Mouse (Mus musculus): Measurements from ENCODE around the gene Insl5. TPM values are rescaled to one million over a fixed set of nuclear protein-coding genes. Genes with fewer than 3 reads are reported as not detected.

Insl5 gene
- polyA plus RNA-seq, 1 experiment from 2014 or later, result not detected

DNA sequence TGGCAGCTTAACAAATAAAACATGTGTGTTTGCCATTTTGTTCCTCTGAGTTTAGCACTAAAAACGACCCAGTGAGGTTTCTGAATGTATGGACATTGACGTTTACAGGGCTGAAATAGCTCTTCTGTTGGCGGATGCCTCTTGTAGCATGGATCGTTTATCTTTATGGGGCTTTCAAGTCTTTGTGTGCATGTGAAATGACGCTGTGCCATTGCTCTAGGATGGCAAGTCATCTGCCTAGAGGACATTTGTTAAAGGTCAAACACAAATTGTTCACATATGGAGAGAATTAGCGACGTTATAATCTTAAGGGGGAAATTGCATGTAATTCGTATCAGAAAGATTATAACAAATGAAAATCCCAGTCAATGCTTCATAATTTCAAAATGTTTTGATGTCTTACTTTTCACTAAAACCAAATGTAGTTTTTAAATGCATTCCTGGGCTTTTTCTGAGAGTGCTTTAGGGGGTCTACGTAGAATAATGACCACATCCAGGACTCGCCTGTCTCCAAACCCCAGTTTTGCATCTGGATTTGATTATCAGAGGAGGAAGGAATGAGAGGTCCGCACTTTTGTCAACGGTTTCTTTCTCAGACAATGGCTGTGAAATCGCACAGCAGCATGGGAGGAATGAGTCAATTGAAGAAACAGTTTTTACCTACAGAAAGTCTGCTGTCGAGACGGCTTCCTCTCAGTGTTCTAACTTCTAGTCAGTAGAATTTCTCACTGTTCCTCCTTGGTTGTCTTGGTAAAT is 21.3 kb downstream of the Insl5 start:
- Histone ChIP-seq H3K9me3 (replicated peaks; ENCODE audit: control insufficient read depth, low read length) (no peaks in the 10 kb centered on the region), H3K4me3 (ENCODE audit: low read depth, low read length) (no peak overlapping the region), H3K36me3 (ENCODE audit: control insufficient read depth, insufficient read depth) (no peaks in the 10 kb centered on the region), H3K4me2 (ENCODE audit: low read depth, low read length) (no peak overlapping the region), H3K27ac (ENCODE audit: low read length) (no peak overlapping the region), H3K9ac (ENCODE audit: low read depth, low read length) (no peak overlapping the region), H3K27me3 (ENCODE audit: control insufficient read depth, insufficient read depth, low read depth, low read length) (no peaks in the 10 kb centered on the region), H3K4me1 (ENCODE audit: control insufficient read depth, low read depth, low read length) (no peaks in the 10 kb centered on the region)
- ATAC-seq (ENCODE audit: low read depth), result no peak
- 66% methylated on average over 15 of the region's 15 CpGs for WGBS (ENCODE audit: insufficient replicate concordance)

DNA sequence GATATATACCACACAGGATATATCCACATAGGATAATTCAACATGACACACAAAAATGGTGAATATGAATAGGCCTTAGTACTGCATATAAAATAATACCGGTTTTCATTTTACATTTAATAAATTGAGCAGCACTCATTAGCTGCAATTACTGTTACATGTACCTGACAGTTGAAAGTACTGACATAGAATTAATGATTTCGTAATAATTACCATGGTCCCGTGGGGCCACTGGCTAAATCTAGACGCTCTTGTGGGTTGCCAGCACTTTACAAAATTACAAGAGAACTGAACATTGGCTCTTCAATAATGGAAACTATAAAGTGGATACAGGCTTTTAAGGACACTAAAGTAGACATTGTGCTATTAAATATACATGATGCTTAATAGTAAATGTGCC is 22.0 kb downstream of the Insl5 start:
- H3K9me3 ChIP-seq (replicated peaks; ENCODE audit: control insufficient read depth, low read length), result no peaks in the 10 kb centered on the region
- WGBS (ENCODE audit: insufficient replicate concordance), result 67% methylated on average over 4 of the region's 4 CpGs
- no peak overlapping the region for H3K4me3 ChIP-seq (ENCODE audit: low read depth, low read length)
- ATAC-seq (ENCODE audit: low read depth), result no peak
- H3K4me1 ChIP-seq (ENCODE audit: control insufficient read depth, low read depth, low read length), result no peaks in the 10 kb centered on the region
- H3K27me3 ChIP-seq (ENCODE audit: control insufficient read depth, insufficient read depth, low read depth, low read length), result no peaks in the 10 kb centered on the region
- H3K27ac ChIP-seq (ENCODE audit: low read length), result no peak overlapping the region
- no peak overlapping the region for H3K4me2 ChIP-seq (ENCODE audit: low read depth, low read length)
- no peak overlapping the region for H3K9ac ChIP-seq (ENCODE audit: low read depth, low read length)
- no peaks in the 10 kb centered on the region for H3K36me3 ChIP-seq (ENCODE audit: control insufficient read depth, insufficient read depth)

DNA sequence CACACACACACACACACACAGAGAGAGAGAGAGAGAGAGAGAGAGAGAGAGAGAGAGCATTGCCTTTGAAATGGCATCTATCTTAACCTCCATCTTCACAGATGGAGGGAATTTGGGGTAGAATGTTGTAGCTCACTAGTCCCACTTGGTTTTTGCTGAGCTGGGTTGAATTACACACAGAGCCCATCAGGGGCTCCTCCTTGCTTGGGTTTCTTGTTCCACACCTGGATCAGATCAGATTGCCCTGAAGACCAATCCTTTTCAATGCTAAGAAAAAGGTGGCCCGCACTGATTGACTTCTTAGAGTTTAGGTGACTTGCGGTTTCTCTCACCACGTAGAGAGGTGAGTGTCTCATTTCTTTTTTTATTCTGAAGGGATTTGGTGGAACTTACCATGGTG is 35.0 kb downstream of the Insl5 start:
- Histone ChIP-seq H3K27ac (ENCODE audit: low read length) (no peak overlapping the region), H3K9ac (ENCODE audit: low read depth, low read length) (no peak overlapping the region), H3K4me2 (ENCODE audit: low read depth, low read length) (no peak overlapping the region), H3K4me3 (ENCODE audit: low read depth, low read length) (no peak overlapping the region), H3K9me3 (replicated peaks; ENCODE audit: control insufficient read depth, low read length) (no peaks in the 10 kb centered on the region), H3K27me3 (ENCODE audit: control insufficient read depth, insufficient read depth, low read depth, low read length) (no peaks in the 10 kb centered on the region), H3K4me1 (ENCODE audit: control insufficient read depth, low read depth, low read length) (no peaks in the 10 kb centered on the region), H3K36me3 (ENCODE audit: control insufficient read depth, insufficient read depth) (no peaks in the 10 kb centered on the region)
- ATAC-seq (ENCODE audit: low read depth), result no peak
- 77% methylated on average over 3 of the region's 3 CpGs for WGBS (ENCODE audit: insufficient replicate concordance)

DNA sequence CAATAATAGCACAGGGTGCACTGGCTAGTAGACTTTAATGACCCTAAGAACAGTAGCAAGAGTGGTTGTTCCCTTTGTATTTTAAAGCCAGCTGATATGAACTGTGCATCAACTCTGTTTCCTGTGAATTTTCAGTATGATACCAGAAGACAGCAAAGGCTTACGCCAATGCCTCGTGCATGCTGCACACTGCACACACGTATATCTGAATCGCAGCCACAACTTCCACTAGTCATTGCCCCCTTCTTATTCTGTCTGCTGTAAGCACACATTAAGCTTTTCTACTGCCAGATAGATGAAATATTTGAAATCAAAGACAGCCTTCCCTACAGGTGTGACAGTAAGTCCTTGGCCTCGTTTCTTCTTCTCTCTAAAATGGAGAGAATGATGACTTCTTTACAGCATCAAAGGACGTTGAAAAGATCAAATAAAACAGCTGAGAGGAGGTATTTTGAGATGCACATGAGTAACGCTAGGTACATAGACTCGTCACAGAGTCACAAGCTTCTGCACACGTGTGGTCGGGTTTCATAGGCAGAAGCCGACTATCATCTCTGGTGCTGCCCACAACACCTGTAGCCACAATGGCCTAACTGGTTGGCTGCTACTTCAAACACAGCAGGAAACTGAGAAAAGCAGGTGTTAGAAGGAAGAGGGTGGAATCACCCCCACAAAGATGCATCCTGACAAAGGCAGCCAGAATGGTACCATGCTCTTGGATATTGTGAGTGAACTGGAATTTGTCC is 35.9 kb downstream of the Insl5 start:
- ATAC-seq (ENCODE audit: low read depth), result no peak
- no peaks in the 10 kb centered on the region for H3K36me3 ChIP-seq (ENCODE audit: control insufficient read depth, insufficient read depth)
- H3K9me3 ChIP-seq (replicated peaks; ENCODE audit: control insufficient read depth, low read length), result no peaks in the 10 kb centered on the region
- no peak overlapping the region for H3K9ac ChIP-seq (ENCODE audit: low read depth, low read length)
- H3K4me1 ChIP-seq (ENCODE audit: control insufficient read depth, low read depth, low read length), result no peaks in the 10 kb centered on the region
- no peaks in the 10 kb centered on the region for H3K27me3 ChIP-seq (ENCODE audit: control insufficient read depth, insufficient read depth, low read depth, low read length)
- no peak overlapping the region for H3K4me2 ChIP-seq (ENCODE audit: low read depth, low read length)
- WGBS (ENCODE audit: insufficient replicate concordance), result 61% methylated on average over 11 of the region's 11 CpGs
- H3K4me3 ChIP-seq (ENCODE audit: low read depth, low read length), result no peak overlapping the region
- H3K27ac ChIP-seq (ENCODE audit: low read length), result no peak overlapping the region

DNA sequence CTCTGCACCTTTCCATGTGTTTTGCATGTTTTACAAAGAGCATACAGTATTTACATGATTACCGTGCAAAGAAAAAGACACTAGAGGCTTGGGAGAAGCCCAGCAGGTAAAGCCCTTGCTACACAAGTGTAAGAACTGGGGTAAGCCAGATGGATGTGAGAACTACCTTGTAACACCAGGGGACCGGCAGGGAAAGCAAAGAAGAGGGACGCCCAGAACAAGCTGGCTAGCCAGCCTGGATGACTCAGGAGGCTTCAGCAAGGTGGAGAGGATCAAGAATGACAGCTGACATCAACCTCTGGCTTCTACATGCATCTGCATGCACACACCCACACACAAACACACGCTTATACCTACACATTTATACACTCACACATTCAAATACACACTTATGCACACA is 36.6 kb downstream of the Insl5 start:
- H3K9me3 ChIP-seq (replicated peaks; ENCODE audit: control insufficient read depth, low read length), result no peaks in the 10 kb centered on the region
- no peak overlapping the region for H3K4me3 ChIP-seq (ENCODE audit: low read depth, low read length)
- H3K27me3 ChIP-seq (ENCODE audit: control insufficient read depth, insufficient read depth, low read depth, low read length), result no peaks in the 10 kb centered on the region
- no peak for ATAC-seq (ENCODE audit: low read depth)
- no peak overlapping the region for H3K9ac ChIP-seq (ENCODE audit: low read depth, low read length)
- H3K4me1 ChIP-seq (ENCODE audit: control insufficient read depth, low read depth, low read length), result no peaks in the 10 kb centered on the region
- 54% methylated on average over 4 of the region's 4 CpGs for WGBS (ENCODE audit: insufficient replicate concordance)
- H3K36me3 ChIP-seq (ENCODE audit: control insufficient read depth, insufficient read depth), result no peaks in the 10 kb centered on the region
- no peak overlapping the region for H3K27ac ChIP-seq (ENCODE audit: low read length)
- H3K4me2 ChIP-seq (ENCODE audit: low read depth, low read length), result no peak overlapping the region

DNA sequence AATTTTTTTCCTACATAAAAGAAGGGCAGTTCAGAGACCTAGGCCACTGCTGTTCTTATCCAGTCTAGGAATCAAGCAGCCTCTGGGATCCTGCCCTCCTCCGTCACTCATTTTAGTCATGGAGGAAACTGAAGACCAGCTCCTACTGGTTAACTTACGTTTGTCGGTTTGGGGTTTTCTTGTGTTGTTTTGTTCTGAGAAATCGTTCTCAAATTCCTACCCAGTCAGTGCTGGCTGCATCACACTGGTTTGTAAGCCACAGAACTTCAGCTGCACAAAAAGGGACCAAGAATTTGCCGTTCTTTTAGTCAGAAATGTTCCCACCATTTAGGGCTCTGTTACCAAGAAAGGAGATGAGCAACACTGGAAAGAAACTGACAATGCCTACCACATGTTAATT is 37.3 kb downstream of the Insl5 start:
- Histone ChIP-seq H3K27me3 (ENCODE audit: control insufficient read depth, insufficient read depth, low read depth, low read length) (no peaks in the 10 kb centered on the region), H3K4me3 (ENCODE audit: low read depth, low read length) (no peak overlapping the region), H3K27ac (ENCODE audit: low read length) (no peak overlapping the region), H3K36me3 (ENCODE audit: control insufficient read depth, insufficient read depth) (no peaks in the 10 kb centered on the region), H3K4me1 (ENCODE audit: control insufficient read depth, low read depth, low read length) (no peaks in the 10 kb centered on the region), H3K4me2 (ENCODE audit: low read depth, low read length) (no peak overlapping the region), H3K9me3 (replicated peaks; ENCODE audit: control insufficient read depth, low read length) (no peaks in the 10 kb centered on the region), H3K9ac (ENCODE audit: low read depth, low read length) (no peak overlapping the region)
- 51% methylated on average over 5 of the region's 5 CpGs for WGBS (ENCODE audit: insufficient replicate concordance)
- no peak for ATAC-seq (ENCODE audit: low read depth)

DNA sequence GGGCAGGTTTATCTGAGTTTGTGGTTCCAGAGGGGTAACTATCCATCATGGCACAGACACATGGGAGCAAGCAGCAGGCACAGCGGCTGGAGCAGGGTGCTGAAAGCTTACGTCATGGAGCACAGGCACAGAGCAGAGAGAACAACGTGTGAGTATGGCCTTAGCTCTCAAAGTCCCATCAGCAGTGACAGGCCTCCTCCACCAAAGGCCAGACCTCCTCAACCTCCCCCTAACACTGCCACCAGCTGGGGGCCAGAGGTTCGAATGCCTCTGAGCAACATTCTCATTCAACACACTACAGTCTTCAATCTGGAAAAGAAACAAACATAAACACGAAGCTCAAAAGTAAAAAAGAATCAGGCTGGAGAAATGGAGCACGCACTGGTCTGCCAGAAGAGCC is 38.1 kb downstream of the Insl5 start:
- H3K9me3 ChIP-seq (replicated peaks; ENCODE audit: control insufficient read depth, low read length), result no peaks in the 10 kb centered on the region

DNA sequence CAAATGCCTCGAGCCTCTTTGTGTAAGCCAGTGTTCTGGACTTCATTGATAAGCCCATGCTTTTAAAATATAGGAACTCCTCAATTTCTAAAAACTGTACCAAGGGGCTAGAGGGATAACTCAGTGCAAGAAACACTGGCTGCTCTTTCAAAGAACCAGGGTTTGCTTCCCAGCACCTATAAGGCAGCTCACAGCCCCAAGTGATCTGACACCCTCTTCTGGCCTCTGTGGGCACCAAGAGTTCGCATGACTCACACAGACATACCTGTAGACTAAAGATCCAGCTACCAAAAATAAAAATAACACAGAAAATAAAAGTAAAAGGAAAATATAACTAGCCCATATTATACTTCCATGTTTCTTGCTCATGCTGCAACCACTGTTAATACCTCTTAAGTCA is 38.9 kb downstream of the Insl5 start:
- Histone ChIP-seq H3K36me3 (ENCODE audit: control insufficient read depth, insufficient read depth) (no peaks in the 10 kb centered on the region), H3K4me3 (ENCODE audit: low read depth, low read length) (no peak overlapping the region), H3K27ac (ENCODE audit: low read length) (no peak overlapping the region), H3K27me3 (ENCODE audit: control insufficient read depth, insufficient read depth, low read depth, low read length) (no peaks in the 10 kb centered on the region), H3K4me2 (ENCODE audit: low read depth, low read length) (no peak overlapping the region), H3K9me3 (replicated peaks; ENCODE audit: control insufficient read depth, low read length) (no peaks in the 10 kb centered on the region), H3K4me1 (ENCODE audit: control insufficient read depth, low read depth, low read length) (no peaks in the 10 kb centered on the region), H3K9ac (ENCODE audit: low read depth, low read length) (no peak overlapping the region)
- ATAC-seq (ENCODE audit: low read depth), result no peak
- 47% methylated on average over 2 of the region's 2 CpGs for WGBS (ENCODE audit: insufficient replicate concordance)

More for the DNA sequence above, 38.1 kb downstream of the Insl5 start:
- Histone ChIP-seq H3K27ac (ENCODE audit: low read length) (no peak overlapping the region), H3K27me3 (ENCODE audit: control insufficient read depth, insufficient read depth, low read depth, low read length) (no peaks in the 10 kb centered on the region), H3K4me3 (ENCODE audit: low read depth, low read length) (no peak overlapping the region), H3K9ac (ENCODE audit: low read depth, low read length) (no peak overlapping the region), H3K36me3 (ENCODE audit: control insufficient read depth, insufficient read depth) (no peaks in the 10 kb centered on the region), H3K4me2 (ENCODE audit: low read depth, low read length) (no peak overlapping the region), H3K4me1 (ENCODE audit: control insufficient read depth, low read depth, low read length) (no peaks in the 10 kb centered on the region)
- ATAC-seq (ENCODE audit: low read depth), result no peak
- WGBS (ENCODE audit: insufficient replicate concordance), result 44% methylated on average over 6 of the region's 6 CpGs

DNA sequence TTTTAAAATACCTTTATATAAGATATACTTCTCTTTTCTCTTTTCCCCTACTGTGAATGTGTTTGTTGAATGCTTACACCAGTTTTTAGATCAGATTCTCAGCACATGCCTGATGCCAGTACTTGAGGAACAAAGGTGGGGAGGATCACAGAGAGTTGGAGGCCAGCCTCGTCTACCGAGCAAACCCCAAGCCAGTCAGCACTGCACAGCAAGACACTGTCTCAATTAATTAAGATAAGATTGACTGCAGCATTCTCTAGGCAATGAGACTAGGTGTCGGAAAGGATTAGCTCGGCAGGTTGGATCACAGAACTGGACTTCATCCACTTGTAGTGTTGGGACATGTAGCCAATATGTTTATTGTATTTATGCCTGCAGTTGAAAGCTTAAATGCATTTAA is 39.3 kb downstream of the Insl5 start:
- Histone ChIP-seq H3K9me3 (replicated peaks; ENCODE audit: control insufficient read depth, low read length) (no peaks in the 10 kb centered on the region), H3K4me3 (ENCODE audit: low read depth, low read length) (no peak overlapping the region), H3K36me3 (ENCODE audit: control insufficient read depth, insufficient read depth) (no peaks in the 10 kb centered on the region), H3K4me1 (ENCODE audit: control insufficient read depth, low read depth, low read length) (no peaks in the 10 kb centered on the region), H3K9ac (ENCODE audit: low read depth, low read length) (no peak overlapping the region), H3K4me2 (ENCODE audit: low read depth, low read length) (no peak overlapping the region), H3K27me3 (ENCODE audit: control insufficient read depth, insufficient read depth, low read depth, low read length) (no peaks in the 10 kb centered on the region), H3K27ac (ENCODE audit: low read length) (no peak overlapping the region)
- no peak for ATAC-seq (ENCODE audit: low read depth)
- WGBS (ENCODE audit: insufficient replicate concordance), result 70% methylated on average over 4 of the region's 4 CpGs
